ENCODE assay signal across 9 mouse cellular contexts in the genomic region with DNA sequence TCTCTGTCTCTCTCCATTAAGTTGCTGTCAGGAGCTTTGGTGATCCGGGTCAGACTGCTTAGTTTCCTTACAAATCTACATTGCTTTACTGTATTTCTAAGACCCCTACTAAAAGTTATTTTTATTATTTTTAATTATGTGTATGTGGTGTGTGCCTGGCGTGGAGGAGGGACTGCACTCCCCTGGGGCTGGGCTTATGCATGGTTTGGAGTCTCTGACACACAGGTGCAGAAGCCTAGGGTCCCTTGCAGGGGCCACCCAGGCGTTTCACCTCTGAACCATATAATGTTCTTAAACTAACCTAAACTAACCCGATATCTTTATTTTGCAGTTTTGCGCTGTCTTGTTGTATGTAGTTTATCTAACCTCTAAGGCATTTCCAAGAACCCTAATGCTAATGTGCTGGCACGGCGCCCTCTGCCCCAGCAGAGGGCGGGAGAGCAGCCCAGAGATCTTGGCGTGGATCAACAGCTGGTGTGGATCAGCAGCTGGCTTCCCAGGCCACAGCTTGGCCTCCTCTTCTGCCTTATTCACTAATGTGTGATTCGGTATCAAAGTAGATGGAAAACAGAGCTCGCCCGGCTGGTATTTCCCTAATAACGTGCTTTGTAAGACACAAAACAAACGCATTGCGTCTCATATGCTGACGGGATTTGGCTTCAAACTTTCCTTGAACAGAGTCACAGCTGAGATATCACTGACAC.
DNase-seq lines count a peak whose midpoint lies in the region; ATAC-seq and TF ChIP-seq lines count a peak whose summit lies in the region.
"Had no signal": no experiment of that assay in that cellular context is flagged by ENCODE, and none has a peak within 500 bp of the region (broad histone marks: within the 10 kb centered on the region; RNA-seq: fewer than 3 reads in every experiment).

No protein-coding gene starts in this region.

- no peaks in the 10 kb centered on the region for H3K27me3 ChIP-seq in forebrain, postnatal 0 days (ENCODE audit: insufficient read depth, low read length)
- no peaks in the 10 kb centered on the region for H3K27me3 ChIP-seq in forebrain, embryonic 14.5 days (replicated peaks; ENCODE audit: control insufficient read depth, insufficient read depth, low read length)
- no peaks in the 10 kb centered on the region for H3K27me3 ChIP-seq in embryonic facial prominence, embryonic 13.5 days
- no peaks in the 10 kb centered on the region for H3K27me3 ChIP-seq in intestine, embryonic 14.5 days (replicated peaks; ENCODE audit: control insufficient read depth, insufficient read depth, low read length)

- H3K4me2 ChIP-seq in forebrain, postnatal 0 days (ENCODE audit: low read depth): no peak overlapping the region
- no peak overlapping the region for H3K4me2 ChIP-seq in forebrain, embryonic 14.5 days (ENCODE audit: low read length)
- H3K4me2 ChIP-seq in embryonic facial prominence, embryonic 13.5 days: peak overlapping the region; percentile 31
- no peak overlapping the region for H3K4me2 ChIP-seq in intestine, embryonic 14.5 days (ENCODE audit: low read length)

- H3K4me1 ChIP-seq in forebrain, postnatal 0 days (ENCODE audit: insufficient read depth): no peaks in the 10 kb centered on the region
- no peaks in the 10 kb centered on the region for H3K4me1 ChIP-seq in forebrain, embryonic 14.5 days (ENCODE audit: control insufficient read depth, insufficient read depth, low read length)
- peaks cover 38% of the 10 kb centered on the region for H3K4me1 ChIP-seq in embryonic facial prominence, embryonic 13.5 days
- peaks cover 4% of the 10 kb centered on the region; the same call in 1 of the 2 replicates for H3K4me1 ChIP-seq in intestine, embryonic 14.5 days (replicated peaks; ENCODE audit: control insufficient read depth, insufficient read depth, low read length)

- TF ChIP-seq CTCF in forebrain, postnatal 0 days (IDR thresholded peaks at IDR 0.05; ENCODE audit: low read depth): peak; percentile 12; the same call in 1 of the 2 replicates

- no peaks in the 10 kb centered on the region for H3K9me3 ChIP-seq in forebrain, postnatal 0 days (ENCODE audit: low read length)
- H3K9me3 ChIP-seq in forebrain, embryonic 14.5 days (replicated peaks; ENCODE audit: control insufficient read depth, low read length): no peaks in the 10 kb centered on the region
- no peaks in the 10 kb centered on the region for H3K9me3 ChIP-seq in embryonic facial prominence, embryonic 13.5 days
- H3K9me3 ChIP-seq in intestine, embryonic 14.5 days (ENCODE audit: control insufficient read depth, low read length): no peaks in the 10 kb centered on the region

- WGBS in forebrain, postnatal 0 days: 58% methylated on average over 16 of the region's 16 CpGs
- 77% methylated on average over 16 of the region's 16 CpGs for WGBS in forebrain, embryonic 14.5 days
- WGBS in embryonic facial prominence, embryonic 13.5 days: 36% methylated on average over 16 of the region's 16 CpGs
- WGBS in intestine, embryonic 14.5 days: 48% methylated on average over 16 of the region's 16 CpGs

- H3K9ac ChIP-seq in forebrain, postnatal 0 days: no peak overlapping the region
- H3K9ac ChIP-seq in forebrain, embryonic 14.5 days (ENCODE audit: low read length): no peak overlapping the region
- no peak overlapping the region for H3K9ac ChIP-seq in embryonic facial prominence, embryonic 13.5 days
- no peak overlapping the region for H3K9ac ChIP-seq in intestine, embryonic 14.5 days (ENCODE audit: low read length)
- H3K9ac ChIP-seq: liver, embryonic 14.5 days had no signal

- no peak overlapping the region for H3K27ac ChIP-seq in forebrain, postnatal 0 days (ENCODE audit: low read depth, low read length)
- no peak overlapping the region for H3K27ac ChIP-seq in forebrain, embryonic 14.5 days (ENCODE audit: low read depth, low read length)
- no peak overlapping the region for H3K27ac ChIP-seq in embryonic facial prominence, embryonic 13.5 days
- peak overlapping the region; percentile 34; the same call in 1 of the 2 replicates for H3K27ac ChIP-seq in intestine, embryonic 14.5 days (ENCODE audit: low read depth)
- H3K27ac ChIP-seq: liver, embryonic 14.5 days had no signal

- peak; percentile 32 for DNase-seq in forebrain, postnatal 0 days
- no peak for DNase-seq in forebrain, embryonic 14.5 days (ENCODE audit: low spot score)
- peak; percentile 73 for DNase-seq in intestine, embryonic 14.5 days (ENCODE audit: low spot score)
- peak; percentile 78 for DNase-seq in lung, postnatal 10 days

- no peak; the same call in 1 of the 2 replicates for ATAC-seq in forebrain, postnatal 0 days
- no peak for ATAC-seq in forebrain, embryonic 14.5 days
- ATAC-seq in embryonic facial prominence, embryonic 13.5 days (ENCODE audit: insufficient number of reproducible peaks, insufficient read depth, low FRiP score, low TSS enrichment, low read depth): no peak; the same call in 1 of the 2 replicates
- no peak; the same call in 1 of the 2 replicates for ATAC-seq in intestine, embryonic 14.5 days (replicated peaks; ENCODE audit: low FRiP score, low TSS enrichment, low read depth)
- ATAC-seq in frontal cortex, adult (ENCODE audit: low TSS enrichment): no peak
- no peak for ATAC-seq in CD4-positive, CD25-positive, alpha-beta regulatory T cell, adult 4 months
- no peak for ATAC-seq in cerebellum, adult (ENCODE audit: insufficient number of reproducible peaks, low FRiP score, low TSS enrichment)

- no peaks in the 10 kb centered on the region for H3K36me3 ChIP-seq in forebrain, postnatal 0 days (ENCODE audit: insufficient read depth)
- no peaks in the 10 kb centered on the region for H3K36me3 ChIP-seq in forebrain, embryonic 14.5 days (ENCODE audit: control insufficient read depth, insufficient read depth, low read length)
- H3K36me3 ChIP-seq in embryonic facial prominence, embryonic 13.5 days: no peaks in the 10 kb centered on the region
- no peaks in the 10 kb centered on the region for H3K36me3 ChIP-seq in intestine, embryonic 14.5 days (ENCODE audit: control insufficient read depth, insufficient read depth, low read length)

- H3K4me3 ChIP-seq in forebrain, postnatal 0 days (ENCODE audit: low read depth, low read length): no peak overlapping the region
- no peak overlapping the region for H3K4me3 ChIP-seq in forebrain, embryonic 14.5 days (ENCODE audit: low read depth, low read length)
- no peak overlapping the region for H3K4me3 ChIP-seq in embryonic facial prominence, embryonic 13.5 days
- no peak overlapping the region for H3K4me3 ChIP-seq in intestine, embryonic 14.5 days (ENCODE audit: low read depth, low read length)
